Mouse (Mus musculus) neural tube, embryonic 13.5 days (tissue): Measurements from ENCODE around the gene Lsmem1. TPM values are rescaled to one million over a fixed set of nuclear protein-coding genes. Genes with fewer than 3 reads are reported as not detected.

Experiments
- microRNA counts: library from miRNA; unstranded; fragments of <30 nt; microRNA quantifications from one replicate; lab custom pipeline; 2016
- microRNA-seq: library from miRNA; unstranded; fragments of <30 nt; microRNA quantifications from one replicate; pipeline ENCODE4, GENCODE M21; 2016
- polyA plus RNA-seq: library from polyadenylated mRNA; unstranded; fragments of >200 nt; fragmentation: Nextera tagmentation; extraction: Ambion mirVana; gene quantifications from 2 replicates; pipeline ENCODE4 v1.2.1, GENCODE M21; 2015

The Lsmem1 gene
- polyA plus RNA-seq, 1 experiment from 2014 or later, result 0.15 TPM

MicroRNA genes within 50 kb of the gene (microRNA counts, 519-probe panel; counts per million panel counts)
- not detected for microRNA mmu-miR-1938 (lab: Ali Mortazavi, UCI)

Small RNA genes lying within 50 kb of the gene (microRNA-seq; reads per million reads assigned to microRNA genes)
- not detected for gene Mir1938

Other genes with a start within 250 kb of the Lsmem1 start
- 153 and 155 TPM in 2 replicates for gene Arl4a, start 161.5 kb downstream of the Lsmem1 start, polyA plus RNA-seq
- 0.59 and 0.94 TPM in 2 replicates for gene Scin, start 65.3 kb downstream of the Lsmem1 start, polyA plus RNA-seq
- gene Ifrd1, start 49.0 kb upstream of the Lsmem1 start, polyA plus RNA-seq, result 153 and 166 TPM in 2 replicates
- gene Zfp277, start 246.4 kb upstream of the Lsmem1 start, polyA plus RNA-seq, result 29.1 and 31.0 TPM in 2 replicates
- 31.4 and 31.8 TPM in 2 replicates for gene Dock4, start 246.5 kb upstream of the Lsmem1 start, polyA plus RNA-seq